Mouse (Mus musculus): Measurements from ENCODE around the gene Mrpl38. TPM values are rescaled to one million over a fixed set of nuclear protein-coding genes. Genes with fewer than 3 reads are reported as not detected.

The Mrpl38 gene
- polyA plus RNA-seq, 2 experiments = 17.5 to 39.5 TPM

DNA sequence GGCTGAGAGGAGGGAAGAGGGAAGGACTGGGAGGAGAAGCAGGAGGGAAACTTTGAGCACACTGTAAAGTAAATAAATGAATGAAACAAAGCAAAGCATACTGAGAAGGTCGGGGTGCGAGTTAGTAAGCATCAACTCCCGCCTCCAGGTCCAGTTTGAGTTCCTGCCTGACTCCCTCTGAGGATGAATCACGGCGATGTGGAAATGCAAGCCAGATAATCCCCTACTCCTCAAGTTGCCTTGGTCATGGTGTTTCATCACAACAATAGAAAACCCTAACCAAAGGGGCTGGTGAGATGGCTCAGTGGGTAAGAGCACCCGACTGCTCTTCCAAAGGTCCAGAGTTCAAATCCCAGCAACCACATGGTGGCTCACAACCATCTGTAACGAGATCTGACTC, 37.3 kb upstream of the Mrpl38 start:
- WGBS (ENCODE audit: insufficient replicate concordance) = 83% methylated on average over 7 of the region's 7 CpGs
- Histone ChIP-seq H3K9me3 (ENCODE audit: control insufficient read depth, low read length) (no peaks in the 10 kb centered on the region), H3K4me1 (replicated peaks; ENCODE audit: control insufficient read depth in 2 of 2, insufficient read depth in 2 of 2, low read length in 1 of 2) (no peaks in the 10 kb centered on the region), H3K4me3 (ENCODE audit: insufficient read depth in 1 of 2, low read depth in 2 of 2, low read length in 2 of 2) (no peak overlapping the region), H3K27ac (no peak overlapping the region), H3K36me3 (replicated peaks; ENCODE audit: control insufficient read depth, insufficient read depth, low read depth) (peaks cover 13% of the 10 kb centered on the region), H3K9ac (replicated peaks) (no peak overlapping the region), H3K4me2 (ENCODE audit: low read depth) (no peak overlapping the region), H3K27me3 (ENCODE audit: control insufficient read depth, insufficient read depth, low read length) (no peaks in the 10 kb centered on the region)
- TF ChIP-seq CTCF (IDR thresholded peaks at IDR 0.05; ENCODE audit: low read depth) = no peak
- TF ChIP-seq EP300 (IDR thresholded peaks at IDR 0.05; ENCODE audit: low read depth) = no peak
- DNase-seq (ENCODE audit: low read depth in 3 of 3, low spot score in 3 of 3) (no peak), ATAC-seq (ENCODE audit: insufficient read depth) (no peak)

- Histone ChIP-seq H3K4me3 (ENCODE audit: insufficient read depth in 1 of 2, low read depth in 2 of 2, low read length in 2 of 2) (no peak overlapping the region), H3K4me1 (replicated peaks; ENCODE audit: control insufficient read depth in 2 of 2, insufficient read depth in 2 of 2, low read length in 1 of 2) (no peaks in the 10 kb centered on the region), H3K36me3 (replicated peaks; ENCODE audit: control insufficient read depth, insufficient read depth, low read depth) (peaks cover 13% of the 10 kb centered on the region), H3K9me3 (ENCODE audit: control insufficient read depth, low read length) (no peaks in the 10 kb centered on the region), H3K27ac (no peak overlapping the region), H3K27me3 (ENCODE audit: control insufficient read depth, insufficient read depth, low read length) (no peaks in the 10 kb centered on the region), H3K9ac (replicated peaks) (no peak overlapping the region), H3K4me2 (ENCODE audit: low read depth) (no peak overlapping the region)
- 81% methylated on average over 22 of the region's 22 CpGs for WGBS (ENCODE audit: insufficient replicate concordance)
- DNase-seq (ENCODE audit: low read depth in 3 of 3, low spot score in 3 of 3) (no peak), ATAC-seq (ENCODE audit: insufficient read depth) (no peak)
- no peak for TF ChIP-seq EP300 (IDR thresholded peaks at IDR 0.05; ENCODE audit: low read depth)
Observed at GRCm38 (mm10) chr11:116174775-116175448, 36.2 kb upstream of the Mrpl38 start.

- H3K4me1 ChIP-seq (replicated peaks; ENCODE audit: control insufficient read depth in 2 of 2, insufficient read depth in 2 of 2, low read length in 1 of 2) = peaks cover 2 to 6% of the 10 kb centered on the region in 2 experiments; a peak in 3 of 4 replicates
- TF ChIP-seq EP300 (IDR thresholded peaks at IDR 0.05; ENCODE audit: low read depth) (no peak), CTCF (IDR thresholded peaks at IDR 0.05; ENCODE audit: low read depth) (no peak)
- H3K9ac ChIP-seq (replicated peaks) = no peak overlapping the region
- WGBS (ENCODE audit: insufficient replicate concordance) = 81% methylated on average over 2 of the region's 2 CpGs
- no peaks in the 10 kb centered on the region for H3K9me3 ChIP-seq (ENCODE audit: control insufficient read depth, low read length)
- H3K27me3 ChIP-seq (ENCODE audit: control insufficient read depth, insufficient read depth, low read length) = no peaks in the 10 kb centered on the region
- H3K27ac ChIP-seq = no peak overlapping the region
- no peak overlapping the region for H3K4me3 ChIP-seq (ENCODE audit: insufficient read depth in 1 of 2, low read depth in 2 of 2, low read length in 2 of 2)
- H3K4me2 ChIP-seq (ENCODE audit: low read depth) = no peak overlapping the region
- DNase-seq (ENCODE audit: low read depth in 3 of 3, low spot score in 3 of 3) = no peak
- ATAC-seq (ENCODE audit: insufficient read depth) = no peak
- H3K36me3 ChIP-seq (replicated peaks; ENCODE audit: control insufficient read depth, insufficient read depth, low read depth) = peaks cover 11% of the 10 kb centered on the region
Observed at GRCm38 (mm10) chr11:116171959-116172358, 33.3 kb upstream of the Mrpl38 start.

GRCm38 (mm10) chr11:116170003-116170800, 31.5 kb upstream of the Mrpl38 start:
- Histone ChIP-seq H3K27ac (no peak overlapping the region), H3K4me3 (ENCODE audit: insufficient read depth in 1 of 2, low read depth in 2 of 2, low read length in 2 of 2) (no peak overlapping the region), H3K27me3 (ENCODE audit: control insufficient read depth, insufficient read depth, low read length) (no peaks in the 10 kb centered on the region), H3K36me3 (replicated peaks; ENCODE audit: control insufficient read depth, insufficient read depth, low read depth) (peaks cover 11% of the 10 kb centered on the region), H3K9me3 (ENCODE audit: control insufficient read depth, low read length) (no peaks in the 10 kb centered on the region), H3K9ac (replicated peaks) (no peak overlapping the region), H3K4me1 (replicated peaks; ENCODE audit: control insufficient read depth in 2 of 2, insufficient read depth in 2 of 2, low read length in 1 of 2) (peaks cover 2 to 11% of the 10 kb centered on the region in 2 experiments; a peak in 3 of 4 replicates), H3K4me2 (ENCODE audit: low read depth) (no peak overlapping the region)
- no peak for TF ChIP-seq CTCF (IDR thresholded peaks at IDR 0.05; ENCODE audit: low read depth)
- no peak for TF ChIP-seq EP300 (IDR thresholded peaks at IDR 0.05; ENCODE audit: low read depth)
- DNase-seq (ENCODE audit: low read depth in 3 of 3, low spot score in 3 of 3) = no peak
- ATAC-seq (ENCODE audit: insufficient read depth) = no peak
- WGBS (ENCODE audit: insufficient replicate concordance) = 64% methylated on average over 5 of the region's 5 CpGs

GRCm38 (mm10) chr11:116169214-116169613, 30.5 kb upstream of the Mrpl38 start:
- H3K9me3 ChIP-seq (ENCODE audit: control insufficient read depth, low read length) = no peaks in the 10 kb centered on the region
- H3K27ac ChIP-seq = no peak overlapping the region
- WGBS (ENCODE audit: insufficient replicate concordance) = 81% methylated on average over 3 of the region's 3 CpGs
- H3K4me1 ChIP-seq (replicated peaks; ENCODE audit: control insufficient read depth in 2 of 2, insufficient read depth in 2 of 2, low read length in 1 of 2) = peaks cover 2 to 11% of the 10 kb centered on the region in 2 experiments; a peak in 3 of 4 replicates
- no peak for TF ChIP-seq CTCF (IDR thresholded peaks at IDR 0.05; ENCODE audit: low read depth)
- no peak for TF ChIP-seq EP300 (IDR thresholded peaks at IDR 0.05; ENCODE audit: low read depth)
- ATAC-seq (ENCODE audit: insufficient read depth) (no peak), DNase-seq (ENCODE audit: low read depth in 3 of 3, low spot score in 3 of 3) (no peak)
- no peaks in the 10 kb centered on the region for H3K27me3 ChIP-seq (ENCODE audit: control insufficient read depth, insufficient read depth, low read length)
- H3K36me3 ChIP-seq (replicated peaks; ENCODE audit: control insufficient read depth, insufficient read depth, low read depth) = peaks cover 7% of the 10 kb centered on the region
- H3K4me3 ChIP-seq (ENCODE audit: insufficient read depth in 1 of 2, low read depth in 2 of 2, low read length in 2 of 2) = no peak overlapping the region
- no peak overlapping the region for H3K4me2 ChIP-seq (ENCODE audit: low read depth)
- no peak overlapping the region for H3K9ac ChIP-seq (replicated peaks)
